Mouse (Mus musculus): ENCODE data around the gene Nf1.

Gene Nf1

GRCm38 (mm10) chr11:79328060-79328459, 11.4 kb upstream of the Nf1 start:
- no peak for DNase-seq (ENCODE audit: low read depth, low spot score)

GRCm38 (mm10) chr11:79329585-79329984, 9.9 kb upstream of the Nf1 start:
- DNase-seq (ENCODE audit: low read depth, low spot score): no peak

GRCm38 (mm10) chr11:79335077-79335476, 4.4 kb upstream of the Nf1 start:
- DNase-seq (ENCODE audit: low read depth, low spot score): no peak

GRCm38 (mm10) chr11:79336722-79337267, 2.7 kb upstream of the Nf1 start:
- DNase-seq (ENCODE audit: low read depth, low spot score): no peak

- no peak for DNase-seq (ENCODE audit: low read depth, low spot score)
These were observed 872 bp upstream of the Nf1 start for GRCm38 (mm10) chr11:79338621-79339020.

- DNase-seq (ENCODE audit: low read depth, low spot score): no peak
These were observed 602 bp downstream of the Nf1 start for GRCm38 (mm10) chr11:79339808-79340781.

- no peak for DNase-seq (ENCODE audit: low read depth, low spot score)
These were observed 17.5 kb downstream of the Nf1 start for GRCm38 (mm10) chr11:79356995-79357394.

- no peak for DNase-seq (ENCODE audit: low read depth, low spot score)
These were observed 17.9 kb downstream of the Nf1 start for GRCm38 (mm10) chr11:79357397-79357796.

GRCm38 (mm10) chr11:79364956-79365355, 25.5 kb downstream of the Nf1 start:
- no peak for DNase-seq (ENCODE audit: low read depth, low spot score)

- DNase-seq (ENCODE audit: low read depth, low spot score): no peak
These were observed 26.8 kb downstream of the Nf1 start for GRCm38 (mm10) chr11:79366284-79366683.

- no peak for DNase-seq (ENCODE audit: low read depth, low spot score)
These were observed 33.5 kb downstream of the Nf1 start for GRCm38 (mm10) chr11:79373031-79373430.

- DNase-seq (ENCODE audit: low read depth, low spot score): peak; percentile 36
These were observed 58.8 kb downstream of the Nf1 start for GRCm38 (mm10) chr11:79398336-79398735.

- no peak for DNase-seq (ENCODE audit: low read depth, low spot score)
These were observed 64.3 kb downstream of the Nf1 start for GRCm38 (mm10) chr11:79403625-79404319.

GRCm38 (mm10) chr11:79413761-79414513, 74.4 kb downstream of the Nf1 start:
- no peak for DNase-seq (ENCODE audit: low read depth, low spot score)

- no peak for DNase-seq (ENCODE audit: low read depth, low spot score)
These were observed 83.0 kb downstream of the Nf1 start for GRCm38 (mm10) chr11:79422496-79422895.

- no peak for DNase-seq (ENCODE audit: low read depth, low spot score)
These were observed 87.1 kb downstream of the Nf1 start for GRCm38 (mm10) chr11:79426571-79426970.

- no peak for DNase-seq (ENCODE audit: low read depth, low spot score)
These were observed 88.1 kb downstream of the Nf1 start for GRCm38 (mm10) chr11:79427638-79428037.

- DNase-seq (ENCODE audit: low read depth, low spot score): no peak
These were observed 95.8 kb downstream of the Nf1 start for GRCm38 (mm10) chr11:79435252-79435651.

- DNase-seq (ENCODE audit: low read depth, low spot score): no peak
These were observed 108.9 kb downstream of the Nf1 start for GRCm38 (mm10) chr11:79448361-79448760.

GRCm38 (mm10) chr11:79452966-79453365, 113.5 kb downstream of the Nf1 start:
- no peak for DNase-seq (ENCODE audit: low read depth, low spot score)

- DNase-seq (ENCODE audit: low read depth, low spot score): no peak
These were observed 118.4 kb downstream of the Nf1 start for GRCm38 (mm10) chr11:79457928-79458327.

GRCm38 (mm10) chr11:79459846-79460245, 120.4 kb downstream of the Nf1 start:
- no peak for DNase-seq (ENCODE audit: low read depth, low spot score)

Measured in brain, embryonic 18.5 days (tissue).